Mouse (Mus musculus) thymus, postnatal 10 days (tissue): ENCODE measurements around the gene Wdr31.

ENCODE experiments used
- DNase-seq, 2 experiments: peaks; one replicate each; pipeline ENCODE4 v3.0.0; 2021; ENCODE audit warnings: low spot score in 2 of 2

Gene Wdr31

DNA sequence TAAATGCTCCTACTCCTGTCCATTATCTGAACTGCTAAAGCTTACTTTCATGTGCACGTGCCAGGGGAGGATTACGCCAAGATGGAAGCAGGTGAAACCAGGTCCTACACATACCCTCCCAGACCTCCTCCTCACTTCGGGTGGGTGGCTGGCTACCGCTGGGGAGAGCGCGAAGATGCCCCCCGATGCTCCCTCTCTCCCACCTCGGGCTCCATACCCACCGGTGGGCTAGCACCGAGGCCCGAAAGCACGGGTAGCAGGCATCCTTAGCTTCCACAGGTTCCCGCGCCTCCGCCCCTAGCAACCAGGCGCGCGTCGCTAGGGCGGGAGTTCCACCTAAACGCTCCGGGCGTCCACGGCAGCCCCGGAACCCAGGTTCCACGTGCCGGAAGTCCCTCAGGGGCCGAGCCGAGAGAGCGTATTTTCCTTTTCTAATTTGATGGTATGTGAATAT, at the start of gene Wdr31:
TSS of gene Wdr31 (minus strand) at position 299 of the 454 bp plus-strand sequence.
- peak; percentile 68 to 80 for DNase-seq

DNA sequence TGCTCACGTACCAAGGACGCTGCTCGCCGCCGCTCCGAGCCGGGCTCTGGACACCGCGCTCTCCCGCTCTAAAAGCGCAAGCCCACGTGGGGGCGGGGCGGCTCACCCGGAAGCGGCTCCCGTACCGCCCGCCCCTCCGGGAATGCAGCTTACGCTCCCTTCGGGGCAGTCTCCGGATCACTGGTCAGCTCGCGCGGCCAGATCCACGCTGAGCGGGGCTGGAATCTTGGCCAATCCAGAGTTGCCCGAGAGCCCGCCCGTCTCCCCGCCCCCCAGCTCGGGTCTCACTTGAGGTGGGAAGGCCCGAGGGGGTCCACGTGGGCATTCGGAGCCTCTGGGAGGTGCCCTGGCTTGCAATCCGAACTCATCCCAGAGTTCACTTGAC, 49.1 kb upstream of the Wdr31 start, which contains the start of gene Alad:
TSS of gene Alad (minus strand) at position 70 of the 385 bp plus-strand sequence.
- DNase-seq, result peak; percentile 46 to 69

DNA sequence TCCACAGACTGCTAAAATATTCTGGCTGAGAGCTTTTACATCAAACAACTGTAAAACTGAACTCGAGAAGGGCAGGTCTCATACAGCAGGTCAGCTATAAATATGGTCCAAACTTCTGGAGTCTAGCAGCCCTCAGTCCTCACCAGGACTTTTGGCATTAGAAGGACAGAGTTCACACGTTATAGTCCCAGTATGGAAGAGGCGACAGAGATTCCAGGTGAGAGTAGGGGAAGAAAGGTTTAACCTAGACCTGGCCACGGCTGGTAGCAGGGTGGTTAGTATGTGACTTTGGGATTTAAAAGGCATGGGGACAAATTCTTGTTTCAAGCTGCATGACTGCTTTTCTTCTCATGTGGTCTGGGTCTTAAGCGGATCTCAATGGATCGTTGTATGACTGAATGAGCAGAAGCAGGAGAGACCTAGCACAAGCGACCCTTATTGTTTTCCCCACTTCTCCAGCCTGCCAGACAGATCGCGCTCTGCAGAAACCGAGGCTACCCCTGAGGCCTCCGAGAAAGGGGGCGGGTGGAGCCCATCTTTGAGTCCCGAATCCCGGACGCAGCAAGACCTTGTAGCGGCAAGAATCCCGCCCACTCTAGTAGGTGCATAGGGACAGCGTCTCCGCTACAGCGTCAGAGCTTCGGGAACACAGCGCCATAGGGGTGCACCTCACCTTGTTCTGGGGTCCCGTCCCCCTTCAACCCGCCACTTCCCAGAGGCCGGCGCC, 48.6 kb upstream of the Wdr31 start:
- DNase-seq, result no peak

DNA sequence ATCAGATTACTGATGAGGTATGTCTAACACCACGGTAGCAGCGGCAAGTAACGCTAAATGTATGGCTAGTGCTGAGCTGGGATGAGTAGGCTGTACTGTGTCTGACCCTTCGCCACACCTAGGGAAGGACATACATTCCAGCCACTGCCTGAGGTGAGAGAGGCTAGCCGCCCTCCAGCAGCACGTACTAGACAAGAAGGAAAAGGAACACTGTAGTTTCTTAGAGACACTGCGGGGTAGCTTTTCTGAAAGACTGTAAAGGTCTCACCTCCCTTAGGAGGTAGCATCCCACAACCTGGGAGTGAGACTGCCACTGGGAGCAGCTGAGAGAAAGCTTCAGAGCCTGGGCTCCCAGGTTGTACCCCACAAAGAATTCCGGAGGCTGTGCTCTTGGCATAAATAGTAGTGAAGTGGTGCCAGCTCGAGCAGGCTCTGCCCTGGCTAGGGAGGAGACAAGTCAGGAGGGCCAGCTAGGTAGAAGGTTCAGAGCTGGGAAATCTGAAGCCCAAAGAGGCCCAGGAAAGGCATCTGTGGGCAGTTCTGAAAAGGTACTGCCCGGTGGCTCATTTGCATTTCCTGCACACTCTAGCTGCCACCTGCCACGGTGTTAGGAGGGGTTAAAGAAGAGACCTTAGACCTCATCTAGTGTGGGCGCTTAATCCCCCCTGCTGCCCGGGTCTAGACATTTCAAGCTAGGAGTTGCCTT, 47.9 kb upstream of the Wdr31 start:
- peak in 1 of 2 experiments; percentile 18 for DNase-seq

DNA sequence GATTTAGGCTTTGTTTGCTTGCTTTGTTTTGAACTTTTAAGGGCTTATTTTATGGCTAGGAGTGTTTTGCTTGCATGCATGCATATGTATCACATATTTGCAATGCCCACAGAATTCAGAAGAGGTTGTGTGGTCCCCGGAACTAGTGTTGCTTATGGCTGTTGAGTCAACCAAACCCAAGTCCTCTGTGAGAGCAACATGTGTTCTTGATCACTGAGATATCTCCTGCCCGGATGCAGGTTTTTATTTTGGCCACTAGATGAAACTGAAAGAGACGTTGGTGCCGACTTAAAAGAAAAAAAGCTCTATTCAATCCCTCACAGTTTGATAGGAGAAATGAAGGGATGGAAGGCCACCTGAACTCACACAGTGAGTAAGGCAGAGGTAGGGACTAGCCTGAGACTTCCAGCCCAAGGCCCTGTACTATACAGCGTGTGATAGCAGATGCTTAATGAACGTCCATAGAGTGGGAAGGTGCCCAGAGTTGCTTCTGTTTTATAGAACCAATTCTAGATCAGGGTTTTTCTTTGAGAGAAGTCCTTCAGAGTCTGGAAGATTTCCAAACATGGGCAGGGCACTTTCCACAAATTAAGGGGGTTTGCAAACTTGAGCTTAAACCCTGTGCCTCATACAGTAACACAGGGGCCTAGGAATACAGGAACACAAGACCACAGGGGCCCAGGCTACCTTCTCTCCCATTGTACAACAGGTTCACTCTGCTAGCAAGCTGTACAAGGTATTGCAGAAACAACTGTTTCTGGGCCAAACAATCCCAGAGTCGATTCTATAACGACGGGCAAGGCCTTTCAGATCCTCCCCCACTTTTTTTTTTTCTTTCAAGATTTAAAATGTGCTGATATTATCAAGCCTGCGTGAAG, 47.1 kb upstream of the Wdr31 start:
- DNase-seq, result no peak

DNA sequence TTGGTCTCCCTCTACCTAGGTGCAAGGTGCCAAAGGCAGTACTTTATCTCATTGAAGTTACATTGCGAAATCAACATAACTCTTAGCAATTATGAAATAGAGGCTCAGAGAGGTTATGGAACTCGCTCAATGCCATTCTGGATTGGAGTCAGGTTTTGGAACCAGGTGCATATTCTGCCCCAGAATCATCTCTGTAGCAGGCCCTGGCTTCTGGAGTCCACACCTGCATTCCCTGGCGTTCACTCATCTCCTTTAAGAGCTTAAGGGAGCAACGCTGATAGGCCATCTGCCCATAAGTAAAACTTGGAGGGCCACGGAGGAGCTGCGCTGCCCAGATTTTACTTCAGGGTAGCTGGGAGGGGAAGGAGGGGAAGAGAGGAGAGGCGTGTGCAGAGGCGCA, 46.4 kb upstream of the Wdr31 start:
- no peak for DNase-seq

DNA sequence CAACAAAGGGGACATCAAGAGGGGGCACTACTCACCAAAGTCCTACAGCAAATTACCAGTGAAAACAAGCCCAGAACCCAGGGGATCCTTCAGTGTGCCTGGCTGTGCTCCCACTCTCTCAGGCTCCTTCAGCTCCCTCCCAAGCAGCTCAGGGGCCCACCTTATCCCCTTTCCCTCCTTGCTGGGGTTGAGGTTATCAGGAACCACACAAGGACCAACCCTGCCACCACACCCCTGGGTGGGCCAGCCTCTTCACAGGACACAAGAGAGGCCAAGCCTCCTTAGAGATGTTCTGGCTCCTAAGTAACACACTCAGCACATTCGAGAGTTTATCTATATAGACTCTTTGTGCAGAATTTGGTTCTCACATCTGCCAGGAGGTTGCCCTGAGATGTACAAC, 45.9 kb upstream of the Wdr31 start:
- no peak for DNase-seq

DNA sequence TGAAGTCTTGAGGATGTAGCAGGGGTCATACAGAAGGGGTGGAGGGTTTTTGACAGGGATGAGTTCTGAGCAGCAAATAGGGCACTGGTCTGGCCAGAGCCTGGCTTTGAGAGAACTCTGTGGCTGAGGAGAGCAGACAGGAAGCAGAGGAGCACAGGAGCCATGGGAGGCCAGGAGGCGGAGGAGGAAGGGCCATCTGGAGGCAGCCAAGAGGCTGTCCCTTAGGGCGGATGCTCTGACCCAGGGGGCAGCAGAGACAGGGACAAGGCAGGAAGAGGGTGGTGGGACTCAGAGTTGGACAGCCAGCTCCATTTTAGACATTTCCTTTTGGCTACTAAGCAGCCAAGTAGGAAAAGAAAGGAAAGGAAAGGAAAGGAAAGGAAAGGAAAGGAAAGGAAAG, 45.4 kb upstream of the Wdr31 start:
- DNase-seq, result no peak

DNA sequence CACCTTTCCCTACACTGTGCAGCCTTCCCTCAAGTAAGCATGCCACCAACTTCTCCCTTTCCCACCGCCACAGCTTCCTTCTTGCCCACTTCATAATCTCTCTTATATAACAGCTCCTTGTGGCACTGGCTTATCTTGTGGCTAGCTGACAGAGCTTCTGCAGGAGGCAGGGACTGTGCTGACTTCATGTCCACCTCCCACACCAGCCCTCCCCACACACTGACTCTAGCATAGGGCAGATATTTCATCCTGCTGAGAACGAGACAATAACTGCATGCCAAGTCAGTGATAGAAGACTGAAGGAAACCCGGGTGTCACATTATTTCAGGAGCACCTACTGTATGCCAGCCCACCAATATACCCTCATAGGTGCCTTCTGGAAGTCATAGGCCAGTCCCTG, 44.8 kb upstream of the Wdr31 start:
- no peak for DNase-seq

DNA sequence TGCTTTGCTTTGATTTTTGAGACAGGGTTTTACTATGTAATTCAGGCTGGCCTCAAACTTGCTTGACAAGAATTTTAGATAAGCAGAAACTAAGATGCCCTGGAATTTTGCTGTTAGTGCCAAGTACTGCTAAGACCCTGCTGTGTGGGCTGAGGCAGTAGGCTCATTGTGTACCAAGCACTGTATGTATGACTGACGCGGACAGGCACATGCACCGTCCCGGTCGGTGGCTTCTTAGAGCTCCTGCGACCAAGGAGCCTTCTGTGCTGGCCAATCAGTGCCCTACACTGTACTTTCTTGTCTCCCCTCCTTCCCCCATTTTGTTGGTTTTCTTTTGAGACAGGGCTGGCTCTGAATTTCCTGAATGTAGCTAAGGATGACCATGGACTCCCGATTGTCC, 44.3 kb upstream of the Wdr31 start:
- no peak for DNase-seq

DNA sequence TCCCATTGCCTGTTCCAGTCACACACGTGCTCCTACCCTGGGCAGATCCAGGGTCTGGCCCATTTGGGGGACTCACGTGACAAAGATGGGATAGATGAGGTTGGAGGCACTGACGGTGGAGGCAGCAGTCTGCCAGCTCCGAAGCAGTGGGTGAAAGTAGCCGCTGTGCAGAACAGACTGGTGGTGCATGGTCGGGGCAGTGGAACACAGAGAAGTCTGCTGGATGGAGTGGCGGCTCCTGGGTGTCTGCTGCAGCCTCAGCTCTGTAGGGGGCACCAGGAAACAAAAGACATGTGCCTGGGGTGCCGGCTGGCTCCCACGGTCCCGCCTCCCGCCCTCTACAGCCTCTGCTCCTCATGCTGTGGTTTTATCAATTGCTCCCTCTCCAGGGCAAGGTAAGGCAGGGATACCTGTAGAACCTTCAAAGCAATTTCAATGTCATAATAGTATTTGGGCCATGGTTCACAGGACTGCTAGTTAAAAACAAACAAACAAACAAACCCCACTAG, 43.4 kb upstream of the Wdr31 start:
- no peak for DNase-seq

DNA sequence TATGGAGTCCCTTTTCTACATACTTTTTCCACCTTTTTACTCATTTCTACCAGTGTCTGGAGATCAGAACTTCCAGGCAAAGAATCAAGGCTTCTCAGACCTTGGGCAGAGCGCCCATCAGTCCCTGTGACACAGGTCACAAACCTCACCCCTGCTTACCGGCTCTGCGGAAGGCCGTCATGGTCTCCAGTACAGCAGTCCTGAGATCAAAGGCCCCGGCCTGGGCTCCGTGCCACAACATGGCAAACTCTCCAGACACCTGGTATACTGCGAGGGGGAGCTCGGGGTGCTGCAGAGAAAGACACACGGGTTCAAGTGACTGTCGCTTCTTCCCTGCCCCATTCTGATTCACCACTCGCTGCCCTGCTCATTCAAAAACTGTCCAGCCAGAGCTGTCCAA, 39.2 kb upstream of the Wdr31 start:
- DNase-seq, result no peak

DNA sequence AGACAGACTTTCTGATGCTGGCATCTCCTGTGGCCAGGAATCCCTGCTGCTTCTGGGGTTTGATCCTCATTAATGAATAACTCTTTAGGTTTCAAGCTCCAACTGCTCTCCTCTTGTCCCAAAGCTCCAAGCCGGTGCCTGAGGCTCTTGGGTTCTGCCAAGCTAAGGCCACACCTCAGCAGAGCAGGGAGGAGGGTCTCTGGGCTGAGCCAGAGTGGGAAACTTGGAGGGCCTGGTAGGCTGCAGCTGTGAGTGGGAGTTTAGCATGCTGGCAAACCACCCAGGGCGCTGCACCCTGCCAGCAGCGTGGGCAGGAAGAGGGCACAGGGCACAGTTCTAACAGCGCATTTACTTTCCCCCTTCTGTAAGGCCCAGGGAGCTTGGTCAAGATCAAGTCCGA, 38.1 kb upstream of the Wdr31 start:
- DNase-seq, result no peak

DNA sequence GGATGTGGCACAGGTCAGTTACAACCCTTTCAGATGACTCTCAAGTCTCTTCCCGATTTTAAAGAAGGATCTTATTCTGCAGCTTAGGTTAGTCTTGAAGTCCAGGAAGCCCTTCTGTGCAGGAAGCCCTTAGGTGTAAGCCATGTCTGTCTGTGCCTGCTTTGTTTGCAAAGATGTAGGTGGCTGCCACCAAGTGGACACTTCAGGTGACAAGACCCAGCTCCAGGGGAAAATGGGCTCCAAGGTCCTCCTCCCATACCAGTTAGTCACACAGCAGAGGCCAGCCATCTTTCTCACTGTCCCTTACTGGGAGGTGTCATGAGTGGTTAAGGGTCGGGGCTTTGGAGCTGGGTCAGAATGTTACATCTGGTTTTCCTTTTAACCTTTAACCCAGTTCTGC, 36.1 kb upstream of the Wdr31 start:
- DNase-seq, result peak; percentile 39 to 51

DNA sequence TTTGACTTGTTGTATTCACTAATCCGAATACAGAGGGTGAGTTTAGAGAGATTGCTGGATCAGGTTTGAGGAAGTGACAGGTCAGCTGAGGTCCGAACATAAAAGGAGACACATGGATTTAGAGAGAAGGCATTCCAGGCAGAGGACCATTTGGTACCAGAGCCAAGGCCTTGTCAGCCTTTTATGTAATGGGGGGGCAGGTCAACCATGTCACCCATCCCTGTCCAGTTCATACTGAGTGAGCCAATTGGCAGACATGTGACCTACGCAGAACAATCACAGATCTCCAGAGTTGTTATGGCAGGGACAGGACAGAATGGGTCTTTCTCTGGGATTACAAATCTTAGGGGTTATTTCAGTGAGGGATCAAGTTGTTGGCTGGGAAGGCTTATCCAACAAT, 35.3 kb upstream of the Wdr31 start:
- no peak for DNase-seq

DNA sequence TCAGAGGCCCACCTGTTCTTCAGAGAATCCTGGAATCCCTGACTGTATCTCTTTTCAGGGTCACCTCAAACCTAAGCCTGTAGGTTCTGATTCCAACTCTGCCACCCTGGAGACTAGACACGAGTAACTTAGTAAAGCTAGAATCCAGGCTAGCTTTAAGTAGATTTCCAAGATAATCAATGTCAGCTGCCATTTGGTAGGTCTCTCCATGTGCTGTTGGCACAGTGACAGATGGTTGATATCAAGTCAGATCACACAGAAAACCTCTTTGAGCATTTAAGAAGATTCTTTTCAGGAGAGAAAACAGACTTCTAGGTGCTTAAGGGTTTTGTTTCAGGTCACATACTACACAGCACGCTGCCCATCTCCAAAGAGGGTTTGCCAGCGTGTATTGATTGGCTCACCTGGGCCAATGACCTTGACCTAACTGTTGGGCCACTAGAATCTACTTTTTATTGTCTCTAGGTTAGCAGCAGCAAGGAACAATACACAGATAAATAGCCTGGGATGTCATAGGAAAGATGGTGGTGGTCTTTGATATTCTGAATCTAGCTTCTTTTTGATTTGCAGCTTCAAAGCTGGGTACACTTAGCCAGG, 32.8 kb upstream of the Wdr31 start, which contains the start of gene Hdhd3:
TSS of gene Hdhd3 (minus strand) at position 94 of the 597 bp plus-strand sequence.
- DNase-seq, result no peak

DNA sequence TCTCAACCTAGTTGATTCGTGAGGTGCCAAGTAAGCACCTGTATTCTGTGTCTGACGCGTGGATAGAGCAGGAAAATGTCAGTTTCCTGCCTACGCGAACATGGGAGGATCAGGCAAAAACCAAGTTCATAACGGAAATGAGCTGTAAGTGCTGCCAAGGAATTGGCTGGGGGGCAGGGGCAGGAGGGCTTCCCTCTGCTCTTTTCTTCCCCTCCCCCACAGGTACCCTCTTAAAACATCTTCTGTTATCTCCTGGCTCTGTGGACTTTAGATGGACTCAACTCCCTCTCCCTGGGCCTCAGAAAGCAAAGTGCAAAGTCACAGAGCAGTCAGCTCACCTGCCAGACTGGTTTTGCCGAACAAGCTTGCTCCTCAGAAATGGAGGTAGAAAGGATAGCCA, 32.3 kb upstream of the Wdr31 start:
- DNase-seq, result no peak

DNA sequence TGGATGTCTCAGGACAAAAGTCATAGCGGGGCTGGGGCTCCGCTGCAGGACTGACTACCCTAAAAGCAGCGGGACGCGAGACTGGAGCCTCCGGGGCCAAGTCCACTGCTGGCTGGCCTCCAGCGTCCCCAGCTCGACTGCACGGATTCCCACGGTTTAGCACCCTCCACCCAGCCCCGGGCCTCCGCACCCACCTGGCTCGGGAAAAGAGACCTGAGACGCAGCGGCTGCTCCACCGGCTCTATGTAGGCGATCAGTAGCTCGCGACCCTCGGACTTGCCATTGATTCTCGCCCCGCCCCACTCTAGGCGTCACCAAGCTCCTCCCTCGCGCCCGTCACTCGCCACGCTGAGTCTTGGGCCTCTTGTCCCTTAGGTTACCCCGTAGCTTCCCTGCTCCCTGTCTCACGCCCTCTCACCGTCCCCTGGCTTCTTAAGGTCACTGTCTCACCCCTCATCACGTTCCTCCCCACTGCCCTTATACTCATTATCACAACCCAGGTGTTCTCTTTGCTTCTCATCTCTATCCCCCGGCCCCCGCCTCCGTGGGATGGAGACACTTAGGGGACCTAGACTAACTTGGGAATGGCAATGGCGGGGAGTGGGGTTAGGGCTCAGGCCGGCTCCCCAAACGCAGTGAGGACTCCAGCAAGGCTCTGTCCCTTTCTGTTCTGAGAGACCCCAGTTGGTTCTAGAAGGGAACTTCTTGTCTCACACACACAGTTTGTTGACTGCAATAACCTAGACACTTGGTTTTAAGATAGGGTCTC, 31.5 kb upstream of the Wdr31 start:
- peak; percentile 65 to 71 for DNase-seq

DNA sequence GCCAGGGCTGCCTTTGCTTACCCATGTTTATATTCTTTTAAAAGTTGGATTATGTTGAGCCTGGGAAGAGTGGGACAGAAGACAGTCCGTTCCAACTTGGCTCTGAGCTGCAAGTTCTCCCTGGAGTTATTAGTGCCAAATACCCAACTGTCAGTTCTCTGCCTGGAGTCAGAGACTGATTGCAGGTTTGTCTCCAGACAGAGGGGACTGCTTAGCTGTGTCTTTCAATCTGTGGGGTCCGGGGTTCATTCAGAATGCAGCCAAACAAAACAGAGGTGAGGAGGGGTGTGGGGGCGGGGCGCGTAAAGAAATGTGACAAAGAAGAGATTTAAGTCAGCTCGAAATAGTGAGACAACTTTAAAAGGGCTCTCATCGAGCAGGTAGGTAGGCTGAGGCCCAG, 30.8 kb upstream of the Wdr31 start:
- DNase-seq, result no peak

DNA sequence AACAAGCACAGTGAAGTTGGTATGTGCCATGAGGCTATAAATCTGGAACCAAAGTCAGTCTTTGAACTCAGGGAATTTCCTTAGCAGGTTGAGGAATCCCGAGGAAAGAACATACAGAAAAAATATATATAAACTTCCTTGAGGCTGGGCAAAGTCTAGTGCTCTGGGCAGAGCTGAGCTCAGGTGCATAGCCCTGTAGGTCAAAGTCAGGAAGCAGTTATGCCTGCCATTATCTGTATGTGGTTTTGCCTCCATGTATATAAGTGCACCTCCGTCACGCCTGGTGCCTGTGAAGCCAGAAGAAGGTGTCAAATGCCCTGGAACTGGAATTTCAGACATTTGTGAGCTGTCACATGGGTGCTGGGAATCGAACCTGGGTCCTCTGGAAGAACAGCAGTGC, 30.1 kb upstream of the Wdr31 start:
- DNase-seq, result no peak

DNA sequence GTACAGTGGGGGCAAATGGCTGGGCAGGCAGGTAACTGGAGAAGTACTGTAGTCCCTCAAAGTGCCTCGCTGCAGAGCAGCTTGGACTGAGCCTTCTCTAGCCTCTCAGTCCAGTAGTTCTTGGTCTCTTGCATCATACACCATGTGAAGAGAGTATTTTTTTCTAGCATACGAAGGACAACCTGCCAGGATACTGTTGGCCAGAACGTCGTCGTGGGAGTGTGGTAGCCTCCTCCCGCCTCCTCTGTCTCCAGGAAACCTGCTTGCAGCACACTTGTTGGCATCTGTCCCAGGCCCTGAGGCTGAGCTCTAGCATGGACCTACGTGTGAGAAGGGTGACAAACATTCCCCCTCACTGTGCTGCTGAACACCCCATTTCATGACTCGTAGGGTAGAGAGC, 26.1 kb upstream of the Wdr31 start:
- no peak for DNase-seq
